Comparison of ENCODE assay signal across 8 mouse cellular contexts in the genomic region with DNA sequence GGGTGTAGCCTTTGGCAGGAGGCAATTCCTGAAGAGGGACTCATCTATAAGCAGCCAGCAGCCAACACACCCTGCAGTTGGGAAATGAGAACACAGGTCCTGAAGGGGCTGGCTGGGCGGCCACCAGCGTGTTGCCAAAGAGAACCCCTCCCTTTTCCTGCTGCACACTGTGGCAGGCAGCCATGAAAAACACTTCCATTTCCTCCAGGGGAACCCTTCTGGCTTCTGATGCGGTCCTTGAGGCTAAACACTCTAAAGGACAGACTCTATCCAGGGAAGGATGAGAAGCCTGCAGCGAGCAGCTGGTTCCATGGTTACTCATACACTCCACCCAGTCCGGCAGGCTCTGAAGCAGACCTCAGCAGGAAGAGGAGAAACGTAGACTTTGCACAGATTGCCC.
DNase-seq lines count a peak whose midpoint lies in the region; ATAC-seq and TF ChIP-seq lines count a peak whose summit lies in the region.
"Had no signal": no experiment of that assay in that cellular context is flagged by ENCODE, and none has a peak within 500 bp of the region (broad histone marks: within the 10 kb centered on the region; RNA-seq: fewer than 3 reads in every experiment).

No protein-coding gene starts in this region.

- no peak overlapping the region for H3K4me3 ChIP-seq in embryonic facial prominence, embryonic 14.5 days (ENCODE audit: low read depth, low read length)
- no peak overlapping the region for H3K4me3 ChIP-seq in heart, postnatal 0 days (ENCODE audit: low read depth, low read length)
- H3K4me3 ChIP-seq: megakaryocyte, embryonic 14.5 days had no signal

- no peaks in the 10 kb centered on the region for H3K36me3 ChIP-seq in embryonic facial prominence, embryonic 14.5 days (ENCODE audit: control insufficient read depth, insufficient read depth, low read length)
- H3K36me3 ChIP-seq in heart, postnatal 0 days (replicated peaks; ENCODE audit: control insufficient read depth, insufficient read depth, low read length), result no peaks in the 10 kb centered on the region

- ATAC-seq in embryonic facial prominence, embryonic 14.5 days (ENCODE audit: low read depth), result peak; percentile 77
- peak; percentile 87 for ATAC-seq in heart, postnatal 0 days (ENCODE audit: insufficient read depth, low read depth)

- no peaks in the 10 kb centered on the region for H3K27me3 ChIP-seq in embryonic facial prominence, embryonic 14.5 days (replicated peaks; ENCODE audit: control insufficient read depth, insufficient read depth, low read length)
- no peaks in the 10 kb centered on the region for H3K27me3 ChIP-seq in heart, postnatal 0 days (ENCODE audit: control insufficient read depth, insufficient read depth, low read length)

- peaks cover 22% of the 10 kb centered on the region for H3K4me1 ChIP-seq in embryonic facial prominence, embryonic 14.5 days (ENCODE audit: control insufficient read depth, insufficient read depth, low read length)
- H3K4me1 ChIP-seq in heart, postnatal 0 days (ENCODE audit: control insufficient read depth, insufficient read depth), result 0 out of 2 replicates have a peak, but pooled peaks cover 5% of the 10 kb centered on the region

- no peak for TF ChIP-seq CTCF in heart, postnatal 0 days (IDR thresholded peaks at IDR 0.05; ENCODE audit: low read depth)

- H3K27ac ChIP-seq in embryonic facial prominence, embryonic 14.5 days (replicated peaks; ENCODE audit: low read depth, low read length), result peak overlapping the region; percentile 40; the same call in 1 of the 2 replicates
- peak overlapping the region; percentile 67 for H3K27ac ChIP-seq in heart, postnatal 0 days (ENCODE audit: low read depth)

- no peak overlapping the region for H3K9ac ChIP-seq in embryonic facial prominence, embryonic 14.5 days (ENCODE audit: low read depth, low read length)
- no peak overlapping the region for H3K9ac ChIP-seq in heart, postnatal 0 days (replicated peaks; ENCODE audit: low read depth, low read length)

- intact Hi-C loops in left cerebral cortex, postnatal 25 days (cut with DNase I), result loop anchor here (2.0 kb wide), 1 partner anchor 51 kb away; no protein-coding TSS in a partner anchor

- 0 out of 2 replicates have a peak overlapping the region, but pooled peaks have one; percentile 11 for H3K4me2 ChIP-seq in embryonic facial prominence, embryonic 14.5 days (ENCODE audit: low read depth, low read length)
- H3K4me2 ChIP-seq in heart, postnatal 0 days (ENCODE audit: low read depth, low read length), result no peak overlapping the region

- WGBS in embryonic facial prominence, embryonic 14.5 days, result 45% methylated on average over 6 of the region's 6 CpGs
- 36% methylated on average over 6 of the region's 6 CpGs for WGBS in heart, postnatal 0 days

- no peak; the same call in none of the 2 replicates for TF ChIP-seq EP300 in heart, postnatal 0 days (IDR thresholded peaks at IDR 0.05; ENCODE audit: low read depth)

- no peaks in the 10 kb centered on the region for H3K9me3 ChIP-seq in embryonic facial prominence, embryonic 14.5 days (ENCODE audit: control insufficient read depth, low read length)
- H3K9me3 ChIP-seq in heart, postnatal 0 days (replicated peaks; ENCODE audit: control insufficient read depth, low read length), result no peaks in the 10 kb centered on the region

- DNase-seq in 3134 (ENCODE audit: extremely low read depth, insufficient read length, low spot score) (peak; percentile 87), 416B (ENCODE audit: low read depth) (peak; percentile 82)
- DNase-seq in embryonic facial prominence, embryonic 14.5 days (ENCODE audit: low spot score), result peak; percentile 83
- DNase-seq in heart, postnatal 0 days (ENCODE audit: low spot score), result peak; percentile 85
- peak; percentile 32 to 63 for DNase-seq in left cerebral cortex, postnatal 25 days (ENCODE audit: low spot score in 2 of 2)
- peak; percentile 18 for DNase-seq in ovary, postnatal 14 days (ENCODE audit: low spot score)
- DNase-seq in cerebellum, adult 11 months, result no peak
